Mouse (Mus musculus) adrenal gland, adult 18-20 months (tissue): ENCODE results near the gene Scaf11. TPM values are rescaled to one million over a fixed set of nuclear protein-coding genes. Genes with fewer than 3 reads are reported as not detected.
"Not testable (repeated sequence)": the region's sequence is repeated elsewhere in the genome, so short reads cannot be mapped to it uniquely, and the experiment has no call there.

ENCODE experiments used
- DNase-seq, 2 experiments: peaks; one replicate each; pipeline ENCODE4 v3.0.0; 2021 to 2022; ENCODE audit warnings: low spot score in 2 of 2
- long read RNA-seq, 2 experiments: library from polyadenylated mRNA; stranded (forward); transcript quantifications; one replicate each; pipeline ENCODE4 v2.0.0; 2021
- total RNA-seq, 2 experiments: library from RNA; stranded (reverse); gene quantifications; 1 replicate in 1 of 2; 2 replicates in 1 of 2; pipeline ENCODE4 v1.2.3; 2021

Gene Scaf11
- total RNA-seq: 10 to 100 TPM; 53.2 to 67.7 TPM
- long read RNA-seq, experiment 1, full-length matches to known transcripts: 2 of 7 reads
- long read RNA-seq, experiment 1, partial matches to known transcripts: 2 of 7 reads
- long read RNA-seq, experiment 1, other reads (novel, unspliced or antisense): 3 of 7 reads
- long read RNA-seq, experiment 2, partial matches to known transcripts: 67 of 78 reads
- long read RNA-seq, experiment 2, other reads (novel, unspliced or antisense): 11 of 78 reads

GRCm38 (mm10) chr15:96460730-96461540, at the start of gene Scaf11:
Scaf11 (minus strand) TSS chr15:96460843.
- DNase-seq: peak; percentile 96 to 98

- peak; percentile 37 to 45 for DNase-seq
Measured at GRCm38 (mm10) chr15:96507097-96507840, 46.6 kb upstream of the Scaf11 start.

- no peak for DNase-seq
Measured at GRCm38 (mm10) chr15:96497646-96498045, 37.0 kb upstream of the Scaf11 start.

GRCm38 (mm10) chr15:96494279-96494678, 33.6 kb upstream of the Scaf11 start:
- no peak for DNase-seq

- no peak for DNase-seq
Measured at GRCm38 (mm10) chr15:96493573-96493972, 32.9 kb upstream of the Scaf11 start.

GRCm38 (mm10) chr15:96492919-96493318, 32.3 kb upstream of the Scaf11 start:
- not testable (repeated sequence) for DNase-seq

GRCm38 (mm10) chr15:96491861-96492641, 31.4 kb upstream of the Scaf11 start:
- no peak for DNase-seq

GRCm38 (mm10) chr15:96491421-96491820, 30.8 kb upstream of the Scaf11 start:
- DNase-seq: no peak

GRCm38 (mm10) chr15:96490123-96490522, 29.5 kb upstream of the Scaf11 start:
- DNase-seq: no peak

- no peak for DNase-seq
Measured at GRCm38 (mm10) chr15:96488941-96489786, 28.5 kb upstream of the Scaf11 start.

GRCm38 (mm10) chr15:96487066-96487698, 26.5 kb upstream of the Scaf11 start:
- DNase-seq: no peak

- no peak for DNase-seq
Measured at GRCm38 (mm10) chr15:96480822-96481221, 20.2 kb upstream of the Scaf11 start.

GRCm38 (mm10) chr15:96478006-96478405, 17.4 kb upstream of the Scaf11 start:
- DNase-seq: no peak

- peak; percentile 93 to 96 for DNase-seq
Measured at GRCm38 (mm10) chr15:96476359-96476758, 15.7 kb upstream of the Scaf11 start.

- no peak for DNase-seq
Measured at GRCm38 (mm10) chr15:96475571-96475972, 14.9 kb upstream of the Scaf11 start.

- no peak for DNase-seq
Measured at GRCm38 (mm10) chr15:96474325-96474955, 13.8 kb upstream of the Scaf11 start.

- DNase-seq: no peak
Measured at GRCm38 (mm10) chr15:96473920-96474319, 13.3 kb upstream of the Scaf11 start.

- no peak for DNase-seq
Measured at GRCm38 (mm10) chr15:96468316-96468715, 7.7 kb upstream of the Scaf11 start.

GRCm38 (mm10) chr15:96467844-96468243, 7.2 kb upstream of the Scaf11 start:
- no peak for DNase-seq
